Mouse (Mus musculus) midbrain, embryonic 16.5 days (tissue): ENCODE measurements around the gene Tmprss15. TPM values are rescaled to one million over a fixed set of nuclear protein-coding genes. Genes with fewer than 3 reads are reported as not detected.

ENCODE experiments used
- ATAC-seq: fragments of 200-750 bp; cut with Nextera tagmentation; 2 replicates; pipeline ENCODE4 v1.8.0; 2017; ENCODE audit warnings: moderate TSS enrichment
- H3K27ac ChIP-seq: fragments of 300-500 bp; sonication (generic); 2 replicates; pipeline ENCODE4 v1.5.1; 2014; ENCODE audit warnings: mild to moderate bottlenecking, low read length, mixed read lengths
- H3K27me3 ChIP-seq: fragments of 300-500 bp; sonication (generic); 2 replicates; pipeline ENCODE4 v1.6.1; 2014; ENCODE audit warnings: low read depth, low read length, mixed read lengths; ENCODE audit not compliant: control insufficient read depth, insufficient read depth
- H3K36me3 ChIP-seq: fragments of 300-500 bp; sonication (generic); 2 replicates; pipeline ENCODE4 v1.6.1; 2014; ENCODE audit warnings: mild to moderate bottlenecking, low read length, moderate library complexity, mixed read lengths; ENCODE audit not compliant: control insufficient read depth, insufficient read depth
- H3K4me1 ChIP-seq: fragments of 300-500 bp; sonication (generic); 2 replicates; pipeline ENCODE4 v1.6.1; 2014; ENCODE audit warnings: mild to moderate bottlenecking, low read length, mixed read lengths; ENCODE audit not compliant: control insufficient read depth, insufficient read depth
- H3K4me2 ChIP-seq: fragments of 300-500 bp; sonication (generic); 2 replicates; pipeline ENCODE4 v1.6.1; 2014; ENCODE audit warnings: mild to moderate bottlenecking, low read length, mixed read lengths
- H3K4me3 ChIP-seq: fragments of 300-500 bp; sonication (generic); 2 replicates; pipeline ENCODE4 v1.5.1; 2014; ENCODE audit warnings: low read depth, mild to moderate bottlenecking, low read length, moderate library complexity, mixed read lengths
- H3K9ac ChIP-seq: fragments of 300-500 bp; sonication (generic); 2 replicates; pipeline ENCODE4 v1.6.1; 2014; ENCODE audit warnings: low read depth, low read length, mixed read lengths
- H3K9me3 ChIP-seq: fragments of 300-500 bp; sonication (generic); replicated peaks from 2 replicates; pipeline ENCODE4 v1.6.1; 2014; ENCODE audit warnings: mild to moderate bottlenecking, low read length, mixed read lengths; ENCODE audit not compliant: control insufficient read depth, poor library complexity, severe bottlenecking
- WGBS: fragments of 180-500 bp; shearing (Covaris S2); extraction: QIAGEN DNeasy Blood & Tissue Kit; methylation state at CpG from one replicate; pipeline ENCODE4 v1.1.7; 2014; 5-methylcytosine and 5-hydroxymethylcytosine counted together
- polyA plus RNA-seq: library from polyadenylated mRNA; unstranded; fragments of >200 nt; fragmentation: Nextera tagmentation; extraction: Ambion mirVana; gene quantifications from 2 replicates; pipeline ENCODE4 v1.2.1, GENCODE M21; 2015

The Tmprss15 gene
- polyA plus RNA-seq, 1 experiment from 2014 or later = 0.06 TPM

GRCm38 (mm10) chr16:79032593-79032992 lies 58.3 kb downstream of the Tmprss15 start:
- WGBS = 81% methylated on average over 2 of the region's 2 CpGs
- Histone ChIP-seq H3K9ac (no peak overlapping the region), H3K27me3 (no peaks in the 10 kb centered on the region), H3K27ac (no peak overlapping the region), H3K36me3 (no peaks in the 10 kb centered on the region), H3K4me3 (no peak overlapping the region), H3K4me2 (no peak overlapping the region), H3K4me1 (no peaks in the 10 kb centered on the region), H3K9me3 (no peaks in the 10 kb centered on the region)
- ATAC-seq = no peak

GRCm38 (mm10) chr16:79002812-79003211 lies 88.1 kb downstream of the Tmprss15 start:
- no peak overlapping the region for H3K9ac ChIP-seq
- ATAC-seq = no peak
- no peak overlapping the region for H3K4me2 ChIP-seq
- no peaks in the 10 kb centered on the region for H3K4me1 ChIP-seq
- no peak overlapping the region for H3K4me3 ChIP-seq
- no peak overlapping the region for H3K27ac ChIP-seq
- H3K27me3 ChIP-seq = no peaks in the 10 kb centered on the region
- H3K9me3 ChIP-seq = no peaks in the 10 kb centered on the region
- WGBS = 83% methylated on average over 2 of the region's 2 CpGs
- H3K36me3 ChIP-seq = no peaks in the 10 kb centered on the region

GRCm38 (mm10) chr16:79001679-79002078 lies 89.2 kb downstream of the Tmprss15 start:
- Histone ChIP-seq H3K27me3 (no peaks in the 10 kb centered on the region), H3K4me2 (no peak overlapping the region), H3K4me1 (no peaks in the 10 kb centered on the region), H3K27ac (no peak overlapping the region), H3K4me3 (no peak overlapping the region), H3K36me3 (no peaks in the 10 kb centered on the region), H3K9ac (no peak overlapping the region), H3K9me3 (no peaks in the 10 kb centered on the region)
- WGBS = 87% methylated on average over 9 of the region's 9 CpGs
- ATAC-seq = no peak

- 32% methylated on average over 8 of the region's 8 CpGs for WGBS
Observed at GRCm38 (mm10) chr16:78976384-78976783, 114.5 kb downstream of the Tmprss15 start.

GRCm38 (mm10) chr16:78974099-78974498 lies 116.8 kb downstream of the Tmprss15 start:
- Histone ChIP-seq H3K27me3 (no peaks in the 10 kb centered on the region), H3K4me3 (no peak overlapping the region), H3K4me2 (no peak overlapping the region), H3K9me3 (no peaks in the 10 kb centered on the region), H3K9ac (no peak overlapping the region), H3K36me3 (no peaks in the 10 kb centered on the region), H3K4me1 (0 out of 2 replicates have a peak, but pooled peaks cover 2% of the 10 kb centered on the region), H3K27ac (no peak overlapping the region)
- 87% methylated on average over 13 of the region's 13 CpGs for WGBS
- ATAC-seq = no peak

More at GRCm38 (mm10) chr16:78976384-78976783, 114.5 kb downstream of the Tmprss15 start:
- no peak overlapping the region for H3K4me3 ChIP-seq
- H3K27ac ChIP-seq = no peak overlapping the region
- ATAC-seq = peak; percentile 80
- no peaks in the 10 kb centered on the region for H3K9me3 ChIP-seq
- H3K4me2 ChIP-seq = peak overlapping the region; percentile 30; the same call in 1 of the 2 replicates
- H3K36me3 ChIP-seq = no peaks in the 10 kb centered on the region
- no peak overlapping the region for H3K9ac ChIP-seq
- H3K27me3 ChIP-seq = no peaks in the 10 kb centered on the region
- H3K4me1 ChIP-seq = 0 out of 2 replicates have a peak, but pooled peaks cover 2% of the 10 kb centered on the region

GRCm38 (mm10) chr16:78969091-78969731 lies 121.7 kb downstream of the Tmprss15 start:
- peak; percentile 76 for ATAC-seq
- H3K27ac ChIP-seq = no peak overlapping the region
- 33% methylated on average over 13 of the region's 13 CpGs for WGBS

GRCm38 (mm10) chr16:78957434-78957833 lies 133.5 kb downstream of the Tmprss15 start:
- H3K27me3 ChIP-seq = no peaks in the 10 kb centered on the region
- H3K4me2 ChIP-seq = no peak overlapping the region
- no peak overlapping the region for H3K4me3 ChIP-seq
- H3K9me3 ChIP-seq = no peaks in the 10 kb centered on the region
- no peaks in the 10 kb centered on the region for H3K4me1 ChIP-seq
- 63% methylated on average over 2 of the region's 2 CpGs for WGBS
- H3K36me3 ChIP-seq = no peaks in the 10 kb centered on the region
- no peak for ATAC-seq
- no peak overlapping the region for H3K9ac ChIP-seq
- no peak overlapping the region for H3K27ac ChIP-seq

More at GRCm38 (mm10) chr16:78969091-78969731, 121.7 kb downstream of the Tmprss15 start:
- H3K9ac ChIP-seq = no peak overlapping the region
- H3K36me3 ChIP-seq = no peaks in the 10 kb centered on the region
- no peaks in the 10 kb centered on the region for H3K4me1 ChIP-seq
- no peak overlapping the region for H3K4me3 ChIP-seq
- no peaks in the 10 kb centered on the region for H3K27me3 ChIP-seq
- H3K9me3 ChIP-seq = no peaks in the 10 kb centered on the region
- H3K4me2 ChIP-seq = peak overlapping the region; percentile 16; the same call in 1 of the 2 replicates

- WGBS = 78% methylated on average over 4 of the region's 4 CpGs
- no peak for ATAC-seq
Observed at GRCm38 (mm10) chr16:78950359-78950758, 140.5 kb downstream of the Tmprss15 start.

GRCm38 (mm10) chr16:78937755-78938154 lies 153.1 kb downstream of the Tmprss15 start:
- ATAC-seq = no peak
- Histone ChIP-seq H3K9ac (no peak overlapping the region), H3K4me3 (no peak overlapping the region), H3K9me3 (no peaks in the 10 kb centered on the region; the same call in 1 of the 2 replicates), H3K4me1 (no peaks in the 10 kb centered on the region), H3K27me3 (no peaks in the 10 kb centered on the region), H3K36me3 (no peaks in the 10 kb centered on the region), H3K27ac (no peak overlapping the region), H3K4me2 (no peak overlapping the region)
- 77% methylated on average over 8 of the region's 8 CpGs for WGBS

More at GRCm38 (mm10) chr16:78950359-78950758, 140.5 kb downstream of the Tmprss15 start:
- Histone ChIP-seq H3K9ac (no peak overlapping the region), H3K4me1 (no peaks in the 10 kb centered on the region), H3K27me3 (no peaks in the 10 kb centered on the region), H3K36me3 (no peaks in the 10 kb centered on the region), H3K9me3 (no peaks in the 10 kb centered on the region), H3K4me2 (no peak overlapping the region), H3K27ac (no peak overlapping the region), H3K4me3 (no peak overlapping the region)
